Mouse (Mus musculus): ENCODE results near the gene Ccr2. TPM values are rescaled to one million over a fixed set of nuclear protein-coding genes. Genes with fewer than 3 reads are reported as not detected.
"Not testable (repeated sequence)": the region's sequence is repeated elsewhere in the genome, so short reads cannot be mapped to it uniquely, and the experiment has no call there.

Gene Ccr2
- polyA plus RNA-seq, 1 experiment from 2014 or later: 0.05 TPM

GRCm38 (mm10) chr9:124127412-124127811 lies 25.7 kb downstream of the Ccr2 start:
- Histone ChIP-seq H3K4me3 (no peak overlapping the region), H3K9me3 (replicated peaks) (no peaks in the 10 kb centered on the region), H3K27me3 (ENCODE audit: low read depth, poor library complexity, severe bottlenecking) (no peaks in the 10 kb centered on the region), H3K4me1 (no peaks in the 10 kb centered on the region), H3K27ac (replicated peaks) (no peak overlapping the region), H3K36me3 (no peaks in the 10 kb centered on the region)
- DNase-seq (ENCODE audit: low spot score): no peak
- 74% methylated on average over 4 of the region's 4 CpGs for WGBS

GRCm38 (mm10) chr9:124128379-124128778 lies 26.6 kb downstream of the Ccr2 start:
- H3K27me3 ChIP-seq (ENCODE audit: low read depth, poor library complexity, severe bottlenecking): no peaks in the 10 kb centered on the region
- H3K4me3 ChIP-seq: no peak overlapping the region
- H3K36me3 ChIP-seq: no peaks in the 10 kb centered on the region
- DNase-seq (ENCODE audit: low spot score): peak; percentile 19
- WGBS: 0% methylated on average over 1 of the region's 1 CpGs
- no peaks in the 10 kb centered on the region for H3K4me1 ChIP-seq
- H3K27ac ChIP-seq (replicated peaks): no peak overlapping the region
- no peaks in the 10 kb centered on the region for H3K9me3 ChIP-seq (replicated peaks)

GRCm38 (mm10) chr9:124132899-124133298 lies 31.1 kb downstream of the Ccr2 start:
- 86% methylated on average over 2 of the region's 2 CpGs for WGBS

GRCm38 (mm10) chr9:124134919-124135318 lies 33.2 kb downstream of the Ccr2 start:
- H3K27me3 ChIP-seq (ENCODE audit: low read depth, poor library complexity, severe bottlenecking); H3K9me3 ChIP-seq (replicated peaks); H3K4me3 ChIP-seq; H3K4me1 ChIP-seq; DNase-seq (ENCODE audit: low spot score); H3K27ac ChIP-seq (replicated peaks); H3K36me3 ChIP-seq: not testable (repeated sequence)
- WGBS: 95% methylated on average over 1 of the region's 1 CpGs

More at GRCm38 (mm10) chr9:124132899-124133298, 31.1 kb downstream of the Ccr2 start:
- not testable (repeated sequence) for DNase-seq (ENCODE audit: low spot score); H3K9me3 ChIP-seq (replicated peaks); H3K27me3 ChIP-seq (ENCODE audit: low read depth, poor library complexity, severe bottlenecking); H3K27ac ChIP-seq (replicated peaks); H3K36me3 ChIP-seq; H3K4me3 ChIP-seq; H3K4me1 ChIP-seq

- no peak overlapping the region for H3K4me3 ChIP-seq
- no peaks in the 10 kb centered on the region for H3K36me3 ChIP-seq
- no peak overlapping the region for H3K27ac ChIP-seq (replicated peaks)
- H3K9me3 ChIP-seq (replicated peaks): no peaks in the 10 kb centered on the region
- H3K27me3 ChIP-seq (ENCODE audit: low read depth, poor library complexity, severe bottlenecking): no peaks in the 10 kb centered on the region
- no peak for DNase-seq (ENCODE audit: low spot score)
- 79% methylated on average over 11 of the region's 11 CpGs for whole genome bisulfite sequencing
- peaks cover 7% of the 10 kb centered on the region for H3K4me1 ChIP-seq
These were observed 35.9 kb downstream of the Ccr2 start for GRCm38 (mm10) chr9:124137619-124138018.

GRCm38 (mm10) chr9:124138055-124138775 lies 36.5 kb downstream of the Ccr2 start:
- Histone ChIP-seq H3K27ac (replicated peaks) (no peak overlapping the region), H3K27me3 (ENCODE audit: low read depth, poor library complexity, severe bottlenecking) (no peaks in the 10 kb centered on the region), H3K9me3 (replicated peaks) (no peaks in the 10 kb centered on the region), H3K36me3 (no peaks in the 10 kb centered on the region), H3K4me1 (peaks cover 7% of the 10 kb centered on the region), H3K4me3 (no peak overlapping the region)
- WGBS: 60% methylated on average over 4 of the region's 4 CpGs
- peak; percentile 11 for DNase-seq (ENCODE audit: low spot score)

GRCm38 (mm10) chr9:124143678-124144077 lies 41.9 kb downstream of the Ccr2 start:
- Histone ChIP-seq H3K9me3 (replicated peaks) (no peaks in the 10 kb centered on the region), H3K4me1 (no peaks in the 10 kb centered on the region), H3K27ac (replicated peaks) (no peak overlapping the region), H3K36me3 (no peaks in the 10 kb centered on the region), H3K4me3 (no peak overlapping the region), H3K27me3 (ENCODE audit: low read depth, poor library complexity, severe bottlenecking) (no peaks in the 10 kb centered on the region)
- 85% methylated on average over 1 of the region's 1 CpGs for WGBS
- DNase-seq (ENCODE audit: low spot score): no peak

GRCm38 (mm10) chr9:124146307-124146706 lies 44.6 kb downstream of the Ccr2 start:
- DNase-seq (ENCODE audit: low spot score): no peak
- Histone ChIP-seq H3K36me3 (no peaks in the 10 kb centered on the region), H3K27me3 (ENCODE audit: low read depth, poor library complexity, severe bottlenecking) (no peaks in the 10 kb centered on the region), H3K9me3 (replicated peaks) (no peaks in the 10 kb centered on the region), H3K27ac (replicated peaks) (no peak overlapping the region), H3K4me1 (no peaks in the 10 kb centered on the region), H3K4me3 (no peak overlapping the region)

Other genes with a start within 250 kb of the Ccr2 start
- 0.02 TPM in 1 of 2 replicates, not detected in the other for gene Xcr1, start 239.9 kb upstream of the Ccr2 start, polyA plus RNA-seq (2016; fragmentation: Nextera tagmentation; extraction: Ambion mirVana)
- 0.98 and 1.3 TPM in 2 replicates for gene Ccr1, start 133.3 kb upstream of the Ccr2 start, polyA plus RNA-seq (2016; fragmentation: Nextera tagmentation; extraction: Ambion mirVana)
- not detected in 2 replicates for gene Ccr1l1, start 123.5 kb upstream of the Ccr2 start, polyA plus RNA-seq (2016; fragmentation: Nextera tagmentation; extraction: Ambion mirVana)
- not detected in 2 replicates for gene Ccr3, start 80.0 kb upstream of the Ccr2 start, polyA plus RNA-seq (2016; fragmentation: Nextera tagmentation; extraction: Ambion mirVana)
- 0.15 and 0.77 TPM in 2 replicates for gene Ccr5, start 19.6 kb downstream of the Ccr2 start, polyA plus RNA-seq (2016; fragmentation: Nextera tagmentation; extraction: Ambion mirVana)
- 8.5 and 9.9 TPM in 2 replicates for gene 2010315B03Rik, start 210.7 kb downstream of the Ccr2 start, polyA plus RNA-seq (2016; fragmentation: Nextera tagmentation; extraction: Ambion mirVana)